Mouse (Mus musculus) ovary, postnatal 36 days (tissue): ENCODE data around the gene Psma4.
A peak's percentile ranks its signal among the peaks of the same experiment; 100 is the strongest.

ENCODE experiments used
- DNase-seq: peaks from one replicate; pipeline ENCODE4 v3.0.0; 2022; ENCODE audit warnings: low spot score, mixed read lengths

Psma4 gene

GRCm38 (mm10) chr9:54950575-54951321 is at the start of gene Psma4, which contains the start of gene AY074887:
Gene Psma4, plus strand, starts transcription at chr9:54950790.
Gene AY074887, minus strand, starts transcription at chr9:54950998.
- peak; percentile 91 for DNase-seq

- no peak for DNase-seq
Measured at GRCm38 (mm10) chr9:54909446-54909845, 41.1 kb upstream of the Psma4 start.

GRCm38 (mm10) chr9:54915576-54915975 is 35.0 kb upstream of the Psma4 start:
- DNase-seq, result no peak

GRCm38 (mm10) chr9:54916401-54916800 is 34.2 kb upstream of the Psma4 start:
- no peak for DNase-seq

GRCm38 (mm10) chr9:54917010-54917677 is 33.4 kb upstream of the Psma4 start, which contains the start of gene Hykk:
Gene Hykk, plus strand, starts transcription at chr9:54917283.
- DNase-seq, result peak; percentile 80

GRCm38 (mm10) chr9:54918191-54918590 is 32.4 kb upstream of the Psma4 start:
- DNase-seq, result no peak

GRCm38 (mm10) chr9:54918781-54919180 is 31.8 kb upstream of the Psma4 start:
- no peak for DNase-seq

- DNase-seq, result no peak
Measured at GRCm38 (mm10) chr9:54919946-54920345, 30.6 kb upstream of the Psma4 start.

GRCm38 (mm10) chr9:54930741-54931140 is 19.8 kb upstream of the Psma4 start:
- no peak for DNase-seq

- DNase-seq, result no peak
Measured at GRCm38 (mm10) chr9:54931765-54932164, 18.8 kb upstream of the Psma4 start.

- DNase-seq, result no peak
Measured at GRCm38 (mm10) chr9:54932379-54932778, 18.2 kb upstream of the Psma4 start.

GRCm38 (mm10) chr9:54942071-54942470 is 8.5 kb upstream of the Psma4 start:
- no peak for DNase-seq

- no peak for DNase-seq
Measured at GRCm38 (mm10) chr9:54944467-54944866, 6.1 kb upstream of the Psma4 start.

- DNase-seq, result no peak
Measured at GRCm38 (mm10) chr9:54946256-54946655, 4.3 kb upstream of the Psma4 start.

GRCm38 (mm10) chr9:54949465-54949864 is 1.1 kb upstream of the Psma4 start:
- no peak for DNase-seq

GRCm38 (mm10) chr9:54950162-54950561 is 428 bp upstream of the Psma4 start:
- DNase-seq, result peak; percentile 8

GRCm38 (mm10) chr9:54961059-54961458 is 10.5 kb downstream of the Psma4 start:
- DNase-seq, result no peak

GRCm38 (mm10) chr9:54963669-54964068 is 13.1 kb downstream of the Psma4 start:
- DNase-seq, result no peak

GRCm38 (mm10) chr9:54969972-54970637 is 19.5 kb downstream of the Psma4 start:
- DNase-seq, result no peak

GRCm38 (mm10) chr9:54980674-54981073 is 30.1 kb downstream of the Psma4 start, which contains the start of gene Chrna5:
Gene Chrna5, plus strand, starts transcription at chr9:54980880.
- DNase-seq, result no peak

GRCm38 (mm10) chr9:54981291-54982191 is 31.0 kb downstream of the Psma4 start:
- peak; percentile 12 for DNase-seq

- DNase-seq, result no peak
Measured at GRCm38 (mm10) chr9:54982401-54982800, 31.8 kb downstream of the Psma4 start.
